Mouse (Mus musculus) myocyte (in vitro differentiated cells): ENCODE results near the gene Tbc1d9b.
A peak's percentile ranks its signal among the peaks of the same experiment; 100 is the strongest.

Experiments
- CEBPB ChIP-seq: IDR thresholded peaks from 2 replicates; pipeline ENCODE4 v1.6.1; 2011; ENCODE audit warnings: mild to moderate bottlenecking, moderate library complexity; ENCODE audit not compliant: poor library complexity, insufficient read depth, severe bottlenecking
- E2F4 ChIP-seq: IDR thresholded peaks from one replicate; pipeline ENCODE4 v1.6.1; 2011; ENCODE audit warnings: mild to moderate bottlenecking, control low read depth, moderate library complexity; ENCODE audit not compliant: insufficient read depth
- MAX ChIP-seq: IDR thresholded peaks from one replicate; pipeline ENCODE4 v1.6.1; 2011; ENCODE audit warnings: low read depth, mild to moderate bottlenecking, control low read depth
- MYOD1 ChIP-seq, 3 experiments: IDR thresholded peaks; one replicate each; pipeline ENCODE4 v1.6.1; 2011; ENCODE audit warnings: control low read depth in 2 of 3, low read depth in 2 of 3, mild to moderate bottlenecking in 2 of 3, moderate library complexity in 1 of 3; ENCODE audit not compliant: insufficient read length in 2 of 3, control insufficient read depth in 1 of 3
- MYOG ChIP-seq, 3 experiments: IDR thresholded peaks; one replicate each; pipeline ENCODE4 v1.6.1; 2011; ENCODE audit warnings: control low read depth in 2 of 3, low read depth in 2 of 3, mild to moderate bottlenecking in 2 of 3; ENCODE audit not compliant: insufficient read length in 2 of 3, control insufficient read depth in 1 of 3, insufficient read depth in 1 of 3
- POLR2A ChIP-seq: IDR thresholded peaks from one replicate; pipeline ENCODE4 v1.6.1; 2011; ENCODE audit warnings: low read depth, mild to moderate bottlenecking, control low read depth, moderate library complexity; ENCODE audit not compliant: insufficient read length
- POLR2AphosphoS2 ChIP-seq: IDR thresholded peaks from one replicate; pipeline ENCODE4 v1.6.1; 2011; ENCODE audit warnings: low read depth, control low read depth; ENCODE audit not compliant: insufficient read length
- SRF ChIP-seq: IDR thresholded peaks from one replicate; pipeline ENCODE4 v1.6.1; 2011; ENCODE audit warnings: low read depth; ENCODE audit not compliant: control insufficient read depth, insufficient read length
- TCF12 ChIP-seq: IDR thresholded peaks from one replicate; pipeline ENCODE4 v1.6.1; 2011; ENCODE audit warnings: mild to moderate bottlenecking, control low read depth; ENCODE audit not compliant: poor library complexity, insufficient read depth, severe bottlenecking
- USF1 ChIP-seq: IDR thresholded peaks from one replicate; pipeline ENCODE4 v1.6.1; 2011; ENCODE audit warnings: low read depth, mild to moderate bottlenecking, control low read depth, moderate library complexity

DNA sequence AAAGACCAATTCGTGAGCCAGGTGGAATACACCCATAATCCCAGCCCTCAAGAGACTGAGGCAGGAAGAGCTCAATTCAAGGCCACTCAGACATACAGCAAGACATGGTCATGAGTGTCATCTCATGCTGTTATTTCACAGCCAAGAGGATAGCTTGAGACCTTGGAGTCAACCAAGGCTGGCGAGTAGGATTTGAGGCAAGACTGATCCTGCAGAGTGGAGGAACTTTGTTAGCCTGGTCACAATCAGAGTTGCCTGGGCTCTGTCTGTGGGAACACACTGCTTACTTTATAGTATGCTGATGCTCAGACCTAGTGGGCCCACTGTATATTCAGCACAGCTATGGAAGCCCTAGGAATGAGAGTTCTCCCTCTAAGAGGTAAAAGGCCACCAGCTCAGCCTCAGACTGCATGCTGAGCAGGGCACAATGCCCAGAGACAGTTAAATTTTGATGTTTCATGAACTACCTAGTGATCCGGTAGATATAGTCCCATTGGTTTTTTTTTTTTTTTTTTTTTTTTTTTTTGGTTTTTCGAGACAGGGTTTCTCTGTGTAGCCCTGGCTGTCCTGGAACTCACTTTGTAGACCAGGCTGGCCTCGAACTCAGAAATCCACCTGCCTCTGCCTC is 67.1 kb downstream of the Tbc1d9b start:
- TF ChIP-seq E2F4 (no peak), SRF (no peak), POLR2A (peak; percentile 48), POLR2AphosphoS2 (peak; percentile 93), MAX (no peak), MYOG (IDR thresholded peaks at IDR 0.05; ENCODE audit: control insufficient read depth in 1 of 3, insufficient read depth in 1 of 3, insufficient read length in 2 of 3, low read depth in 2 of 3) (no peak), TCF12 (no peak), USF1 (no peak), CEBPB (no peak), MYOD1 (IDR thresholded peaks at IDR 0.05; ENCODE audit: control insufficient read depth in 1 of 3, insufficient read length in 2 of 3, low read depth in 2 of 3) (no peak)
